Mouse (Mus musculus): ENCODE data around the gene Fggy.

Fggy gene

GRCm38 (mm10) chr4:95664327-95664726 lies 107.0 kb downstream of the Fggy start:
- DNase-seq (ENCODE audit: low spot score in 2 of 2), result no peak

- DNase-seq (ENCODE audit: low spot score in 2 of 2), result no peak
Measured at GRCm38 (mm10) chr4:95666284-95666889, 109.1 kb downstream of the Fggy start.

GRCm38 (mm10) chr4:95666896-95667295 lies 109.6 kb downstream of the Fggy start:
- DNase-seq (ENCODE audit: low spot score in 2 of 2), result peak in 1 of 2 experiments; percentile 53

- no peak for DNase-seq (ENCODE audit: low spot score in 2 of 2)
Measured at GRCm38 (mm10) chr4:95667595-95667994, 110.3 kb downstream of the Fggy start.

GRCm38 (mm10) chr4:95668543-95668942 lies 111.2 kb downstream of the Fggy start:
- no peak for DNase-seq (ENCODE audit: low spot score in 2 of 2)

- no peak for DNase-seq (ENCODE audit: low spot score in 2 of 2)
Measured at GRCm38 (mm10) chr4:95669336-95669735, 112.0 kb downstream of the Fggy start.

- no peak for DNase-seq (ENCODE audit: low spot score in 2 of 2)
Measured at GRCm38 (mm10) chr4:95670559-95670958, 113.3 kb downstream of the Fggy start.

- DNase-seq (ENCODE audit: low spot score in 2 of 2), result no peak
Measured at GRCm38 (mm10) chr4:95672039-95672438, 114.7 kb downstream of the Fggy start.

- DNase-seq (ENCODE audit: low spot score in 2 of 2), result no peak
Measured at GRCm38 (mm10) chr4:95676390-95676789, 119.1 kb downstream of the Fggy start.

GRCm38 (mm10) chr4:95680756-95681449 lies 123.6 kb downstream of the Fggy start:
- DNase-seq (ENCODE audit: low spot score in 2 of 2), result no peak

- no peak for DNase-seq (ENCODE audit: low spot score in 2 of 2)
Measured at GRCm38 (mm10) chr4:95684522-95685080, 127.3 kb downstream of the Fggy start.

- DNase-seq (ENCODE audit: low spot score in 2 of 2), result no peak
Measured at GRCm38 (mm10) chr4:95686775-95687174, 129.5 kb downstream of the Fggy start.

- no peak for DNase-seq (ENCODE audit: low spot score in 2 of 2)
Measured at GRCm38 (mm10) chr4:95687350-95687749, 130.0 kb downstream of the Fggy start.

- no peak for DNase-seq (ENCODE audit: low spot score in 2 of 2)
Measured at GRCm38 (mm10) chr4:95688159-95688558, 130.9 kb downstream of the Fggy start.

GRCm38 (mm10) chr4:95700366-95700765 lies 143.1 kb downstream of the Fggy start:
- DNase-seq (ENCODE audit: low spot score in 2 of 2), result no peak

GRCm38 (mm10) chr4:95707941-95708897 lies 150.9 kb downstream of the Fggy start:
- DNase-seq (ENCODE audit: low spot score in 2 of 2), result no peak

- DNase-seq (ENCODE audit: low spot score in 2 of 2), result no peak
Measured at GRCm38 (mm10) chr4:95709750-95710149, 152.4 kb downstream of the Fggy start.

GRCm38 (mm10) chr4:95712802-95713201 lies 155.5 kb downstream of the Fggy start:
- DNase-seq (ENCODE audit: low spot score in 2 of 2), result no peak

- no peak for DNase-seq (ENCODE audit: low spot score in 2 of 2)
Measured at GRCm38 (mm10) chr4:95713271-95713670, 156.0 kb downstream of the Fggy start.

GRCm38 (mm10) chr4:95716137-95716536 lies 158.8 kb downstream of the Fggy start:
- no peak for DNase-seq (ENCODE audit: low spot score in 2 of 2)

GRCm38 (mm10) chr4:95723615-95724014 lies 166.3 kb downstream of the Fggy start:
- DNase-seq (ENCODE audit: low spot score in 2 of 2), result no peak

- DNase-seq (ENCODE audit: low spot score in 2 of 2), result no peak
Measured at GRCm38 (mm10) chr4:95726361-95726760, 169.1 kb downstream of the Fggy start.
